23 mouse cellular contexts compared by ENCODE assay signal in genomic region chr2:38300941-38301340, GRCm38 (mm10). TPM values are rescaled to one million over a fixed set of nuclear protein-coding genes. Genes with fewer than 3 reads are reported as not detected.
"Had no signal": no experiment of that assay in that cellular context is flagged by ENCODE, and none has a peak within 500 bp of the region (broad histone marks: within the 10 kb centered on the region; RNA-seq: fewer than 3 reads in every experiment).

No protein-coding gene starts in this region.

- H3K4me1 ChIP-seq: liver, embryonic 15.5 days; midbrain, embryonic 10.5 days; midbrain, embryonic 13.5 days; neural tube, embryonic 13.5 days had no signal

- H3K4me2 ChIP-seq: limb, embryonic 13.5 days; liver, embryonic 15.5 days; midbrain, embryonic 13.5 days; neural tube, embryonic 13.5 days had no signal

- H3K4me3 ChIP-seq: limb, embryonic 10.5 days; limb, embryonic 13.5 days; liver, embryonic 15.5 days; midbrain, embryonic 10.5 days; midbrain, embryonic 13.5 days; myocyte; neural tube, embryonic 13.5 days had no signal

- H3K27me3 ChIP-seq: limb, embryonic 13.5 days had no signal

- H3K36me3 ChIP-seq: limb, embryonic 10.5 days; limb, embryonic 13.5 days; liver, embryonic 15.5 days; midbrain, embryonic 10.5 days; midbrain, embryonic 13.5 days; neural tube, embryonic 13.5 days had no signal

- H3K9ac ChIP-seq: limb, embryonic 13.5 days; liver, embryonic 15.5 days; midbrain, embryonic 13.5 days; neural tube, embryonic 13.5 days had no signal

- ATAC-seq: intestine, postnatal 0 days; midbrain, embryonic 13.5 days; midbrain, embryonic 16.5 days had no signal

- H3K27ac ChIP-seq: limb, embryonic 10.5 days; limb, embryonic 13.5 days; liver, embryonic 15.5 days; midbrain, embryonic 10.5 days; midbrain, embryonic 13.5 days; neural tube, embryonic 13.5 days had no signal

- H3K9me3 ChIP-seq: limb, embryonic 10.5 days; limb, embryonic 13.5 days; liver, embryonic 15.5 days; midbrain, embryonic 10.5 days; midbrain, embryonic 13.5 days; neural tube, embryonic 13.5 days had no signal

- DNase-seq: kidney, adult 2 months; kidney, postnatal 10 days; kidney, postnatal 4 days; lung, adult 2 months; lung, postnatal 14 days; retina, postnatal 1 day; right cerebral cortex, postnatal 25 days; spleen, adult 18-20 months; thymus, adult 2 months; thymus, postnatal 14 days; thymus, postnatal 4 days had no signal

RNA-seq across cellular contexts. Expression of gene Lhx2, which starts 38.1 kb away (rescaled TPM):
- total RNA-seq: monocyte, adult 5-6 weeks; neutrophil, adult 5-6 weeks had no signal
- polyA plus RNA-seq: intestine, postnatal 0 days; kidney, embryonic 14.5 days; lung, adult 2 months had no signal
